Comparison of ENCODE assay signal across 9 mouse cellular contexts in the genomic region with DNA sequence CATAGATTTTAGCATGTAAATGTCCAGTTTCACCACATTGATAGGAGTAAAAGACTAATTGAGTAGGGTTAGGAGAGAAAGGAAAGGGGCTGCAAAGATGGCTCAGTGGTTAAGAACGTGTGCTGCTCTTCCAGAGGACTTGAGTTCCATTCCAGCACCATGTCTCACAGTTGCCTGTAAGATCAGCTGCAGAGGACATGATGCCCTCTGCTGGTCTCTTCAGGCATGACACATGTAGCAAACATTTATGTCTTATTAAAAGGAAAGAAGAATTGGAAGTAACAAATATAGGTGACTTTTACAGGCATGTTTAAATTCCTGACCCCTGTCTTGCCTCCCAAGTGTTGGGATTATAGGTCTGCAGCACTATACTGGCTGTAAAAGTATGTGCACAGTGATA.
DNase-seq lines count a peak whose midpoint lies in the region; ATAC-seq and TF ChIP-seq lines count a peak whose summit lies in the region.
"Had no signal": no experiment of that assay in that cellular context is flagged by ENCODE, and none has a peak within 500 bp of the region (broad histone marks: within the 10 kb centered on the region; RNA-seq: fewer than 3 reads in every experiment).

No protein-coding gene starts in this region.

- peak; percentile 76 for TF ChIP-seq CTCF in liver, postnatal 0 days (IDR thresholded peaks at IDR 0.05; ENCODE audit: low read depth)

- H3K27ac ChIP-seq in forebrain, embryonic 11.5 days (ENCODE audit: low read depth, low read length): no peak overlapping the region
- no peak overlapping the region for H3K27ac ChIP-seq in forebrain, embryonic 10.5 days
- no peak overlapping the region for H3K27ac ChIP-seq in midbrain, embryonic 11.5 days (ENCODE audit: low read depth, low read length)
- H3K27ac ChIP-seq in midbrain, embryonic 16.5 days (ENCODE audit: low read length): no peak overlapping the region
- H3K27ac ChIP-seq in liver, postnatal 0 days (ENCODE audit: low read depth): no peak overlapping the region
- H3K27ac ChIP-seq: neural tube, embryonic 13.5 days had no signal

- H3K9ac ChIP-seq in forebrain, embryonic 11.5 days (ENCODE audit: low read length): no peak overlapping the region
- no peak overlapping the region for H3K9ac ChIP-seq in midbrain, embryonic 11.5 days (ENCODE audit: low read length)
- H3K9ac ChIP-seq in midbrain, embryonic 16.5 days (ENCODE audit: low read depth, low read length): no peak overlapping the region
- no peak overlapping the region for H3K9ac ChIP-seq in liver, postnatal 0 days (replicated peaks)
- H3K9ac ChIP-seq: neural tube, embryonic 13.5 days had no signal

- peaks cover 4% of the 10 kb centered on the region; the same call in 1 of the 2 replicates for H3K36me3 ChIP-seq in forebrain, embryonic 11.5 days (ENCODE audit: control insufficient read depth, insufficient read depth, low read length)
- peaks cover 88% of the 10 kb centered on the region for H3K36me3 ChIP-seq in forebrain, embryonic 10.5 days (replicated peaks)
- H3K36me3 ChIP-seq in midbrain, embryonic 11.5 days (ENCODE audit: control insufficient read depth, insufficient read depth, low read length): peaks cover 12% of the 10 kb centered on the region
- H3K36me3 ChIP-seq in midbrain, embryonic 16.5 days (ENCODE audit: control insufficient read depth, insufficient read depth, low read length): peaks cover 41% of the 10 kb centered on the region
- H3K36me3 ChIP-seq in liver, postnatal 0 days (replicated peaks; ENCODE audit: insufficient read depth, low read length): peaks cover 46% of the 10 kb centered on the region

- 54% methylated on average over 1 of the region's 1 CpGs for WGBS in forebrain, embryonic 11.5 days
- 49% methylated on average over 1 of the region's 1 CpGs for WGBS in forebrain, embryonic 10.5 days
- WGBS in midbrain, embryonic 11.5 days: 52% methylated on average over 1 of the region's 1 CpGs
- 50% methylated on average over 1 of the region's 1 CpGs for WGBS in midbrain, embryonic 16.5 days
- 37% methylated on average over 1 of the region's 1 CpGs for WGBS in liver, postnatal 0 days (ENCODE audit: insufficient replicate concordance)

- no peak for ATAC-seq in forebrain, embryonic 11.5 days (replicated peaks; ENCODE audit: low FRiP score)
- no peak for ATAC-seq in midbrain, embryonic 11.5 days (ENCODE audit: low FRiP score)
- no peak for ATAC-seq in midbrain, embryonic 16.5 days
- peak; percentile 76 for ATAC-seq in erythroblast, adult 5-6 weeks (replicated peaks; ENCODE audit: low FRiP score, poor library complexity, severe bottlenecking)
- ATAC-seq in liver, postnatal 0 days: no peak

- peak; percentile 60 for DNase-seq in forebrain, embryonic 11.5 days (ENCODE audit: low spot score)
- no peak for DNase-seq in forebrain, embryonic 10.5 days (ENCODE audit: extremely low spot score, low spot score)
- peak; percentile 83 for DNase-seq in midbrain, embryonic 11.5 days (ENCODE audit: low spot score, missing footprints)
- peak; percentile 42 for DNase-seq in adrenal gland, postnatal 14 days
- DNase-seq in liver, postnatal 0 days: peak; percentile 40
- DNase-seq in spleen, postnatal 10 days (ENCODE audit: low spot score in 2 of 2): peak; percentile 26 to 62

- H3K9me3 ChIP-seq in forebrain, embryonic 11.5 days (ENCODE audit: control insufficient read depth, low read length): no peaks in the 10 kb centered on the region
- H3K9me3 ChIP-seq in forebrain, embryonic 10.5 days: no peaks in the 10 kb centered on the region
- no peaks in the 10 kb centered on the region for H3K9me3 ChIP-seq in midbrain, embryonic 11.5 days (ENCODE audit: control insufficient read depth, low read length)
- H3K9me3 ChIP-seq in midbrain, embryonic 16.5 days (replicated peaks; ENCODE audit: control insufficient read depth, low read length, poor library complexity, severe bottlenecking): no peaks in the 10 kb centered on the region
- no peaks in the 10 kb centered on the region for H3K9me3 ChIP-seq in liver, postnatal 0 days (ENCODE audit: low read length)
- H3K9me3 ChIP-seq: neural tube, embryonic 13.5 days had no signal

- no peaks in the 10 kb centered on the region for H3K4me1 ChIP-seq in forebrain, embryonic 11.5 days (replicated peaks; ENCODE audit: control insufficient read depth, insufficient read depth, low read length)
- H3K4me1 ChIP-seq in forebrain, embryonic 10.5 days: 0 out of 2 replicates have a peak, but pooled peaks cover 7% of the 10 kb centered on the region
- no peaks in the 10 kb centered on the region for H3K4me1 ChIP-seq in midbrain, embryonic 11.5 days (ENCODE audit: control insufficient read depth, insufficient read depth, low read length)
- no peaks in the 10 kb centered on the region for H3K4me1 ChIP-seq in midbrain, embryonic 16.5 days (ENCODE audit: control insufficient read depth, insufficient read depth, low read length)
- no peaks in the 10 kb centered on the region for H3K4me1 ChIP-seq in liver, postnatal 0 days (ENCODE audit: insufficient read depth)
- H3K4me1 ChIP-seq: neural tube, embryonic 13.5 days had no signal

- no peak overlapping the region for H3K4me2 ChIP-seq in forebrain, embryonic 11.5 days (ENCODE audit: low read depth, low read length, severe bottlenecking)
- H3K4me2 ChIP-seq in midbrain, embryonic 11.5 days: no peak overlapping the region
- H3K4me2 ChIP-seq in midbrain, embryonic 16.5 days (ENCODE audit: low read length): no peak overlapping the region
- H3K4me2 ChIP-seq in liver, postnatal 0 days (ENCODE audit: low read depth, low read length): no peak overlapping the region
- H3K4me2 ChIP-seq: neural tube, embryonic 13.5 days had no signal

- no peaks in the 10 kb centered on the region for H3K27me3 ChIP-seq in forebrain, embryonic 11.5 days (ENCODE audit: control insufficient read depth, insufficient read depth, low read length)
- no peaks in the 10 kb centered on the region for H3K27me3 ChIP-seq in forebrain, embryonic 10.5 days (ENCODE audit: poor library complexity, severe bottlenecking)
- H3K27me3 ChIP-seq in midbrain, embryonic 11.5 days (ENCODE audit: control insufficient read depth, insufficient read depth, low read length): no peaks in the 10 kb centered on the region
- no peaks in the 10 kb centered on the region for H3K27me3 ChIP-seq in midbrain, embryonic 16.5 days (ENCODE audit: control insufficient read depth, insufficient read depth, low read depth, low read length)
- no peaks in the 10 kb centered on the region for H3K27me3 ChIP-seq in liver, postnatal 0 days (ENCODE audit: insufficient read depth, low read length)
- H3K27me3 ChIP-seq: neural tube, embryonic 13.5 days had no signal

- no peak for TF ChIP-seq EP300 in liver, postnatal 0 days (IDR thresholded peaks at IDR 0.05; ENCODE audit: low read depth)

- H3K4me3 ChIP-seq in forebrain, embryonic 11.5 days (ENCODE audit: low read depth, low read length): no peak overlapping the region
- H3K4me3 ChIP-seq in forebrain, embryonic 10.5 days: no peak overlapping the region
- H3K4me3 ChIP-seq in midbrain, embryonic 11.5 days (ENCODE audit: low read depth, low read length): no peak overlapping the region
- no peak overlapping the region for H3K4me3 ChIP-seq in midbrain, embryonic 16.5 days (ENCODE audit: low read depth, low read length)
- H3K4me3 ChIP-seq in liver, postnatal 0 days (ENCODE audit: low read depth, low read length): no peak overlapping the region
- H3K4me3 ChIP-seq: neural tube, embryonic 13.5 days had no signal
